Mouse (Mus musculus) layer of hippocampus, postnatal 25 days (tissue): ENCODE results near the gene Bdkrb1. TPM values are rescaled to one million over a fixed set of nuclear protein-coding genes. Genes with fewer than 3 reads are reported as not detected.
A peak's percentile ranks its signal among the peaks of the same experiment; 100 is the strongest.

Experiments used
- DNase-seq, 2 experiments: peaks; one replicate each; pipeline ENCODE4 v3.0.0; 2022; ENCODE audit warnings: mixed read lengths in 2 of 2, low spot score in 1 of 2; ENCODE audit errors: extremely low spot score in 1 of 2
- total RNA-seq, 2 experiments: library from RNA; stranded (reverse); gene quantifications; 2 replicates each; pipeline ENCODE4 v1.2.3; 2021

Bdkrb1 gene
- under 1 TPM in 1 of 2 experiments, not detected in 1; 0.35 TPM for total RNA-seq

DNA sequence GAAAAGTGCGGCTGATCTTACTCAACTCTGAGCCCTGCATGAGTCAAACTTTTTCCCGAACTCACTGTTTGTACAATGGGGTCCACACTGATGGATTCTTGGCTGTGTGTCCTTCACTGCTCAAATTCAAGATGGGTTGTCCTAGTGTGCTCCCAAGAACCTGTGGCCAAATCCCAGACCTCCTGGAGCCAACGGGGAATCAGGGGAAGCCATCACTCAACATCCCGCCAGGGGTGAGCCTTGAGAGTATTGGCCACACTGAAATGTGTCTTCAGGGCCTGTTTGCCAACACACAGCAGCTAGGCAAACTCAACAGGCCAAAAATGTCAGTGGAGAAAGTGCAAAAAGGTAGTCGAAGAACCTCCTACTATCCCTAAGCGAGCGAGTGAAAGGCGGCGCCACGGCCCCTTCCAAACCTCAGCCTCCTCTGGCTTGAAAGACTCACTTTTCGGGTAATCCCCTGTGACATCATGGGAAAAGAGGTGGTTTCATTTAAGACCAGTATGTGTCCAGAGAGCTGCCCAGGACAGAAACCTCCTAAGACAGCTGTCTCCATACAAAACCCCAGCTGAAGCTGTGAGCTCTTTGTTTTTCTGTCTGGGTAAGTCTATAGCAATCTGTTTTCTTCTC, at the start of gene Bdkrb1:
Bdkrb1 (plus strand) TSS at position 505 of the 630 bp plus-strand sequence.
- DNase-seq, result no peak

DNA sequence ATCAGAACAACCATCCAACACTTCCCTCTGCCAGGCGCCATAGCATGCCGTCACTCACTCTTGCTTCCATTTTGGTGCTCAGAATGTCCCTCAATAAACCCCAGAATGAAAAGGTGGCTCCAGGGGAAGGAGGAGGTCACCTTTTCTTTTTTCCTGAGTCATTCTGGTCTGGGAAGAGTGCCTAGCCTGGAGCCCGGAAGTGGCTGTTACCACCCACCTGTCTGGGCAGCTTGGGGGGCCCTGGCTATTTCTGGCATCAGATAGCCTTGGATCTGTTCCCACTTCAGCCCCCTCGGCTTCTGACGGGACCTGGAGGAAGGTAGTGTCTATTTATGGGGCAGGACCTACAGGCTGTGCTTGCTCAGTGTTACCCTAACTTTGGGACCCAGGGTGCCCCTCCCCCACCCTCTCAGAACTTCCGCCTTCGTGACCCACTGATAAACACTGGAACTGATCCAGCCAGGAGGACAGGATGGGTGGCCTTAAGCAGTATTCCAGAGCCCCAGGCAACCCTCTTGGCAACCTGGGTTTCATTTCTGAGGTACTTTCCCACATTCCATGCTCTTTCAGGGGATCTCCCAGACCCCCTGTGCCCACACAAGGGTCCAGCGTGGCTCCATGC, 48.6 kb upstream of the Bdkrb1 start:
- DNase-seq, result no peak

DNA sequence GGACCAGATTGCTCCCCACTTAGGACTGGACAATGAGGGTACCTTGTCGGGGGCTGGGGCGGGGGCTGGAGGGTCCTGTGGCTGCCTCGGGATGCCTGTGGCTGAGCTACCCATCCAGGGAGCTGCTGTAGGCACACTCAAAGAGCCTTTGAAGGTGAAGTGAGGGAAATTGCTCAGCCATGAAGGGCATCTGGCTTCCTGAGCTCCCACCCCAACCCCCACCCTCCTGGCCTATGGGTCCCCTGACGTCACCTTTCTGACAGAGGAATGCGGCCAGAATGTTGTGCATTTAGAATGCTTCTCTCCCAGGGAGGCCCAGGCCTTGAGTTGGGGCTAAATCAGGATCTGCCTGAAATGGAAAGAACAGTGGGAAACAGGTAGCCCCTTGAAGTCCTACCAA, 47.7 kb upstream of the Bdkrb1 start:
- DNase-seq, result no peak

DNA sequence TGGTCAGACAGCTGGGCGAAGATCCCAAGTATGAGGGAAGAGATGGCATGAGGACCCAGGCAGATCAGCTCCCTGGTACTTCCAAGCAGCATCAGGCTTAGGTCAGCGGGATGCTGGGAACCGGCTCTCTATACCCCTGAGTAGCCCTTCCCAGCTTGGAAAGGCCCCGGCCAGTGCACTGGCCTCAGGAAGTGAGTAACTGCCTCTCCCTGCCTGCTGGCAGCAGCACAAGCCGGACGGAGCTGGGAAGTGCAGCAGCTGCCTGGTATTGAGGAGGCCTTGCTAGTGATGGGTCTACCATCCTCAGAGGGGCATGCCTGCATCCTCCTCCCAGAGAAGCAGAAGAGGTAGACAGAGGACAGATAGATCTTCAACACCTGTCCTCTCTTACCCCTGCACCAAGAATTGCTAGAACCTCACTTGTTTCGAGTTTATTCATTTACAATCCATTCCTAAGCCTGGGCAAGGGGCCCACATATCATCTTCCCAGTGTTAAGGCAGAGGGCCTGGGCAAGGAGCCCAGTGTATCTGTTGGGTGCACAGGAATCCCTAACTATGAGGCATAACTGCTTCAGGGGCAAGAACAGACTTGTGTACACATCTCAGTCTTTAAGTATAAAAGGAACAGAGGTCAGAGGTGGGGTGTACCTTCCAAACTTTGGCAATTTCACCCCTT, 45.5 kb upstream of the Bdkrb1 start:
- DNase-seq, result no peak

DNA sequence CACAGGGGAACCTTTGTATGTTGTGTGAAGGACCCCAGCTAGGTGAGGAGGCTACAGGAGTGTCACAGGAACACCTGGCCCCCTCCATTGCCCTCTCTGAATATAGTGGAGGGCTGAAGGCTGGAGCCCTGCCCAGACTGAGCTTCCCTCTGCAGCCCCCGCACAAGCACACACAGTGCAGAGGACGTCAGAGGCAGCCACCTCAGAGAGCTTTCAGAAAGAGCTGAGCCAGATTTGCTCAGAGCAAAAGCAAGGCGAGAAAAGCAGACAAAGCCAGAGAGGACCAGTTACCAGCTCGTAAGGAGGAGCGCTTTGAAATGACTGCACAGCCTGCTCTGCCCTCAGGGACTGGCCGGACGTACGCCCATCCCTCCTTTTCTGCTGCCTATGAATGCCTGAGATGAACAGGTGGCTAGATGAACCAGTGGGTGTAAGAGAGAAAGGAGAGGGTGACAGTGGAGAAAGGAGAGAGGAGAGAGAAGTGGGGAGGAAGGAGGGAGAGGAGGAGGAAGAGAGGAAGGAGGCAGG, 41.8 kb upstream of the Bdkrb1 start:
- no peak for DNase-seq

DNA sequence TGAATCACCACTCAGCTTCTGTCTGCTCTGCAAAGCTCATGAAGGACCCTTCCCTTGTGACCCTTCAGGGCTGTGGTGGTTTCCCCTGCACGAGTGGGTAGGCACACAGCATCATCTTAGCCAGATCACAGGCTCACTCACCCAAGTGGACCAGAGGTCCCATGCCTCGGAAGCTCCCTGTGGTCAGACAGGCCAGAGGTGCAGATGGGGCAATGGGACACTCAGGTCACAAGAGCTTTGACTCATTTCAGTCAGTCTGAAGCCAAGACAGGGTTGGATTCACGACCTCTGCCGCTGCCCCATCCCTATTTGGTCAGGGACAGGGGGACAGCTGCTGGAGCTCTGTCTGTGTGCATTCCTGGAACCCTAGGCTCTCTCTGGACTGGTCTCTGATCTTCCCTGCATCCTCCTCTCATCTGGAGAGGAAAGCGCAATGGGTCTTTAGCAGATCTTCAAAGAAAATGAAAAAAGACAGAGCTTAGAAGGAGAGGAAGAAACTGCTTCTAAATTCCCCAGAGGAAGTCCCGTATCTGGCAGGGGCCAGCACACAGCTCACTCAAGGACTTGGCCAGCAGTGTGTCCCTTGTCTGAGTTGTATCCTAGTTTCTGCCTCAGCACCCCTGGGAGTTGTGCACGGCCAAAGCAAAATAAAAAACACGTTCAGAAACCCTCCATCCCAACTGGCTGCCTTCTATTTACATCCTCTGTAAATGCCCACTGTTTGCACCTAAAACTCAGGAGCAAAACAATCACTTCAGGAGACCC, 40.6 kb upstream of the Bdkrb1 start:
- no peak for DNase-seq

DNA sequence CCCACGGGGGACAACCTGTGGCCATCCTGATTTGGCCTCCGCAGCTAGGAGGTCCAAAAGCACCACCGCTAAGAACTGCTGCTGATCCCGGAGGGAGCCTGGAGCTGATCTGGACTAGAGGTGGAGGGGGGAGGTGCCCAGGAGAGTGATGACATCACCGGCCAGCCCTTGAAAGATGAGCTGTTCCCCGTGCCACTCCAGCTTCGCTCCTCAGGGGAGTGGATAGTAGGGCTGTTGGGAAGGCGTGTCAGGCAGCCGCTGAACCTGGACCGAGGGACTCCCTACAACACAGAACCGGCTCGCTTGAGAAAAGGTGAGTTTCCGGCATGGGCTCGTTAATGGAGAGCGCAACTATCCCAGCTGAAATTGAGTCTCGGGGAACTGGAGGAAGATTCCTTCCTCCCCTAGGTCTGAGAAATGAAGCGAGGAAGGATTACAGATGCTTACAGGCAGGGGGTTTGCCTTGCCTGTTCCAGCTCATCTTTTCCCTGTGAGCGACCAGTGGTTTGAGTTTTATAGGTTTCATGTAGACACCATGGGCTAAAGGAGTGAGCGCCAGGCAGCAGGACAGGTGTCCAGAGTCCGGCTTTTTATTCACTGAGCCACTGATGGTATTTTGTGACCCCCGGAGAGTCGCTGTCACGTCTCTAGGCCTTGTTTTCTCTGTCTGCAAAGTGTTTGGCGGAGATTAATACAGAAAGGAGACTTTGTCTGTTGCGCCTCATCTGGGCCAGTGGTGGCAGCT, 39.8 kb upstream of the Bdkrb1 start, which contains the start of gene Bdkrb2:
Bdkrb2 (plus strand) TSS at position 291 of the 745 bp plus-strand sequence.
- DNase-seq, result no peak

DNA sequence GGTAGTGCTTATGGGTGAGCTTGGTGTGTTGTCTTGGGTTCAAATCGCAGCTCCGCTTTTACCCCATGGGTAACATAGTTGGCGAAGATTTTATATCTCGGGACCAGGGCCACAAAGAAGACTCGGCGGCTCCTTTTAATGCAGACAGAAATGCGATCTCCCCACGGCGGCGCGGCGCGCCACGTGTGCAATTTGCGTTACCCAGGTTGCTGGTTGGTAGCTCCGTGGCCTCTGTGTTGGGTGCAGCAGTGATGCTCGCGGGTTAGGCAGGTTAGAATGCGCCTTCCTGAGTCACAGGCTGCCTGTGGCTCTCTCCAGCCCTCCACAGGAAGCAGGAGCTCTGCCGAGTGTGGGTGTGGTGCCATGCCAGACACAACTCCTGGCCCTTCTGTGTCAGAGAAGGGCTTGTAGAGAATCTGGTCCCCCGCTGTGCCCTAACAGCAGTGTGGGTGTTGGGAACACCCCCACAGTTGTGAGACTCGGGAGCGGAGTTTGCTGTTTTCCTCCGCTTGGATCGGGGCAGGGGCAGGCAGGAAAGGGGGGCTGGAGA, 39.1 kb upstream of the Bdkrb1 start:
- DNase-seq, result no peak

DNA sequence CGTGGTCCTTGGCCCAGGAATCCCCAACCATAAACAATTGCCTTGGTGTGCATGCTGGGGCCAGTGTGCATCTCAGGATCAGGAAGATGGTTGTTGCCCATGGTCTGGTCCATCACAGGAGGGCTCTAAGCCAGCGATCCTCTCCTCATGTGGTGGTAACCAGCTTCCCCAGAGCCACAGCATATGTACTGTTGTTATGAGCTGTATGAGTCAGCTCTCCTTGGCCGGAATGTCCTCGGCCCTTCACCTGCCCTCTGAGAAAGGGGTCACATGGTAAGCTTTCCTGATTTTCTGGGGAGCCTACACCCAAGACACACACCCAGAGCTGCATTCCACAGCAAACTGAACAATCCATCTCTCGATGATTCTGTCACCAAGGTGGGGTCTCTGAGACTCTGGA, 37.7 kb upstream of the Bdkrb1 start:
- no peak for DNase-seq

DNA sequence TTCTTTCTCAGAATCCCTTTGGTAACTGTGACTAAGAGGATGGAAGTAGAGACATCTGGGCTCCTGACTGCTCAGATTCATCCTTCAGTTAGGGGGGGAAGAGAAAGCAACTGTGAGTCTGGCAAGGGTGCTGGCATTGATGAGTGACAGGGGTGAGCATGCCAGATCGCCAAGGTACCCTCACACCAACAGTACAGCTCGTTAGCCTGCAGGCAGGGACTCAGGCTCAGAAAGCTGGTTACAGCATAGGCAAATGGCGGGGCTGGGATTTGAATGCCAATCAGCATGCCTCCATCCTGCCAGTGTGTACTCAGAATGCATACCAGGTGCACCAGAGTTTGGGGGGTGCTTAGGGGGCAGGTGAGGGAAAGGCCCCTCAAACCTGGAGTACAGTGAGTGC, 31.0 kb upstream of the Bdkrb1 start:
- DNase-seq, result no peak

DNA sequence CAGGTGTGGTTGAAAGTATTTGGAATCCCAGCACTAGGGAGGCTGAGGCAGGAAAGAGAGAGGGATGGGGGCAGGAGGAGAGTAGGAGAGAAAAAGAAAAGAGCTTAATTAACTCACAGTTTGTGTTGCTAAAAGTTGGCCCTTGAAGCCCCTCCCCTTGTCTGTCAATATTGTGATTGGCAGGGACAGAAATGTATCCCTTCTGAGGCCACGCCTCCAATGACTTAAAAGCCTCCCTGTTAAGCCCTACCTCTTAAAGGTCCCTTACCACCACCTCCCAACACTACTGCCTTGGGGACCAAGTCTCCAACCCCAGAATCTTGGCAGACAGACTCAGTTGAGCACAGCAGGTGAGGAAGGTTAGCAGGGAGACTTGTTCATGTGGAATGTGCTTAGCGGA, 30.3 kb upstream of the Bdkrb1 start:
- no peak for DNase-seq

DNA sequence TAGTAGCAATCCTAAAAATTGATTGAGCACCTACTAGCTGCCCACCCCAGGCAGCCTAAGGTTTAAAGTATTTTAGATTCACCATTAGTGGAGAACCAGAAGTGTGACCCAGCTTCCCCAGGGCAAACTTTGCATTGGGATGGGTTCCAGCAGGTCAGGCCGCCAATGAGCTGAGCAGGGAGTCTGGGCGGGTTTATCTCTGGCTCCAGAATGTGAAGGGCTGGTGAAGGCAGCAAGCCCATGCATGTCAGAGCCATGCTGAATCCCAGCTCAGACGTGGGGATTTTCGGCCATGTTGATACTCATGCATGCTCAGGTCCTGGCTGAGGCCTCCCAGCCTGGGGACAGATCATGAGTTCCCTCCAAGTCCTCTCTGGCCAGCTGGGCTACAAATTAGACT, 28.5 kb upstream of the Bdkrb1 start:
- DNase-seq, result no peak

DNA sequence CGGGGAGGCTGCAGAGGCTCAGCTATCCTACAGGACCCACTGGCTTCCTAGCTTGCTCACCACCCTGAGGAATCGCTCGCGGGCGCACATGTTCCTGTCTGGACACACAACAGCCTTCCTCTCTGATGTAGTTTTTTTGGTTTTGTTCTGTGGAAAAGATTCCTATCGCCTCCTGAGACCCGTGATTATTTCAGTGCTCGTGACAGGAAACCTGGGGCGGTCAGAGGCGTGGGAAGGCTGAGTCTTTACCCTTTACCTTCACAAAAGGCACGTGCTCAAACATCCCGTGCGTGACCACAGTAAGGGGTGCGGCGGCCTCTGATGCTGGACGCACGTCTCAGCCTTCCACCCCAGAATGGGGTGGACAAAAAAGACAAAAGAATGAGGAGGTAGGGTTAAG, 22.4 kb upstream of the Bdkrb1 start:
- DNase-seq, result no peak

DNA sequence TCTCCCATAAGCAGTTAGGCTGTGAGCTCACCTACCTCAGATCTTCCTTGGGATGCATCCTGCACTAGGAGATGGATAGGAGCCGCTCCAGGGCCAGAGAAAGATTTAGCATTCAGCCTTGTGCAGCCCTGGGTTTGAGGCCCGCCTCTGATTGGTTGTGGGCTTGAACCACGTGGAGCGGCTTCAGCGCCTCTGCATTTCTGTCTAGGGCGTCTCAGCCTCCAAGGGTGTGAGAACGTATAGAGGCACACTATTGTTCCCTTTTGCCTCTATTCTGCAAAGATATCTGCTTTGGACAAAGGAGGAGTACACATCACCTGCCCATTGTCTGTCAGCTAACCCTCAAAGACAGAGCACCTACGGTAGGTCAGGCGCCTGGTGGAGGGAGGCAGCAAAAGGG, 20.4 kb upstream of the Bdkrb1 start:
- no peak for DNase-seq

DNA sequence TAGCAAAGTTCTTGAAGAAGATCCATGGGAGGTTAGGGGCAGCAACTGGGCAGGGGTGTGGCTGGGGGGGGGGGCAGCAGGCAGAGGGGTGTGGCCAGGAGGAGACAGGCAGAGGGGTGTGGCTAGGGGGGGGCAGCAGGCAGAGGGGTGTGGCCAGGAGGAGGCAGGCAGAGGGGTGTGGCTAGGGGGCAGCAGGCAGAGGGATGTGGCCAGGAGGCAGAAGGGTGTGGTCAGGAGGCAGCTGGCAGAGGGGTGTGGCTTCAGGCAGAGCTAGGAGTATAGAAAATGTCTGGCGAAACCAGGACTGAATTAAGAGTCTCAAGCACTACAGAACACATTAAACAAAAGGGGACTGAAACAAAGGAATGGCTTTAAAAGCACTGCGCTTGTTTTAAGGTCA, 19.4 kb upstream of the Bdkrb1 start:
- DNase-seq, result no peak

DNA sequence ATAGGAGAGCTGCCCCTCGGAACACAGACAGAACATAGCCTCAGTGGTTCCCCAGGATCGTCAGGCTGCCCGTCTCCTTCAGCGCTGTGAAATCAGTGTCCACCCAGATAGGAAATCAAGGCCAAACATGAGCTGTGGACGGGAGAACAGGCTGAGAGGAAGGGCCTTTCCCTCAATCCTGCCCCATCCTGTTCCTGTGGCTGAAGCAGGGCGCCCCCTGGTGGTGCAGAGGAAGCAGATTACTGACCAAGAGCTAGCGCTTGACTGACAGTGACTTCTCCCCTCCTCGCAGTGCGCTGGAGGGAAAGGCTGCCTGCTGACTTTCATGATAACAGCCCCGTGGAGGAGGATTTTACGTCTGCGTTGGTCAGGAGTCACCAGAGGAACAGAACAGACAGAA, 18.0 kb upstream of the Bdkrb1 start:
- peak; percentile 47 to 82 for DNase-seq

DNA sequence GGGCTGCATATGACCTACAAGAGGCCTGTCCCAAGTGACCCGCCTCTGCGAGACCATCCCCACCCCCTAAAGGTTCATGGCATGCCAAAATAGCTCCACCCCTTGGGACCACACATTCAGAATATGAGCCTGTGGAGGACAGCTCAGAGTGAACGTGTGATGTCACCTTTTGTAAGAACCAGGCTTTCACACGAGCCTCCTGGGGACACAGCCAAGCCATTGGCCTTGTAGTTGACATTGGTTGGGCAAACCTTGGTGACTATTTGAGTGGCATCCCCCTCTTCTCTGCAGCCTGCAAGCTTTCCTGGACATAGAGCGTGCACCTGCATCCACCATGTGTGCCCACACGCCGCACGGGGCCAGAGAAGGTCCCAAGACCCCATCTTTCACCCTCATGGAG, 15.4 kb upstream of the Bdkrb1 start:
- no peak for DNase-seq

DNA sequence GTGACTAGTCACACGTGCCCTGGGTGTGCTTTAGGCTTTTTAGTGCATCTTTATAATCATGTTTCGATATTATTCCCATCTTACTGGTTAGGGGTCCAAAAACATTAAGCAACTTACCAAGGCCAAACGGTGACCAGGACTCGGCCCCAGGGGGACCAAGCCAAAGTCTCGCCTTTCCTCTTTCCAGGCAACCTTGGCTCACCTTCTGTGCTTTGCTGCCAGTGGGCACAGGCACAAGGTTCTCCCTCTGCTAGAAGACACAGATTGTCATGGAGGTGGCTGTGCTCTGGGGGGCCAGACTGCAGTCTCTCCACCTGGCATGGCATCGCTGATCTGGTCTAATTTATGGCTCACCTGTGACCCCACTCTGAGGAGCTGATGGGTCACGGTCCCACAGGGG, 12.1 kb upstream of the Bdkrb1 start:
- no peak for DNase-seq

DNA sequence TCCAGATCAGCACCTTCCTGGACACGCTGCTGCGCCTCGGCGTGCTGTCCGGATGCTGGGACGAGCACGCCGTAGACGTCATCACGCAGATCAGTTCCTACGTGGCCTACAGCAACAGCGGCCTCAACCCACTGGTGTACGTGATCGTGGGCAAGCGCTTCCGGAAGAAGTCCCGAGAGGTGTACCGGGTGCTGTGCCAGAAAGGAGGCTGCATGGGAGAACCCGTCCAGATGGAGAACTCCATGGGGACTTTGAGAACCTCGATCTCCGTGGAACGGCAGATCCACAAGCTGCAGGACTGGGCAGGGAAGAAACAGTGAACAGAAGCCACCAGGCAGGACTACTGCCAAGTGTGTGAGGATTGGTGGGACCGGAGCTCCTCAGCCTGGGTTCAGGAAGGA, 10.5 kb upstream of the Bdkrb1 start:
- no peak for DNase-seq

DNA sequence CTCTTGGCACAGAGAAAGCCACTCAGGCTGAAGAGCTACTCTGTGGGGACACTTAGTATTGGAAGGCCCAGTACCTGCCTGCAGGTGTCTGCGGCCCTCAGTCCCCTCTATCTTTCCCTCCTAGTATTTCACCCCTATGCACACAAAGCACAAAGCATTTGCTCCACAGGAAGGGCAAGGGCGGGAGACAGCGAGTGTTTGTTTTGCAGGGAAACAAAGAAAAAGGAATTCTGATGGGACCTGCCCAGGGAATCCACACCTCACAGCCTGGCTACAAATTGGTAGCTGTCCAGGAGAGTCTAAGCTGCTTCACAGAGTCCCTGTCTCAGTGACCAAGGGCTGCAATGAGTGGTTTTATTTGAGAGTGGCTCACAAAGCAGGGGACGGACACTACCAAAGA, 9.4 kb upstream of the Bdkrb1 start:
- no peak for DNase-seq
